7 mouse cellular contexts compared by ENCODE assay signal in genomic region chr8:105900180-105900940, GRCm38 (mm10). TPM values are rescaled to one million over a fixed set of nuclear protein-coding genes. Genes with fewer than 3 reads are reported as not detected.
DNase-seq lines count a peak whose midpoint lies in the region; ATAC-seq lines count a peak whose summit lies in the region.

Gene Pskh1 (plus strand): TSS chr8:105900441.

- peak within 1 kb of the TSS; percentile 98 for H3K4me3 ChIP-seq in embryonic facial prominence, embryonic 11.5 days (ENCODE audit: low read depth, low read length)
- H3K4me3 ChIP-seq in limb, embryonic 10.5 days = peak within 1 kb of the TSS; percentile 77
- H3K4me3 ChIP-seq in midbrain, embryonic 13.5 days (replicated peaks) = peak within 1 kb of the TSS; percentile 92

- H3K27me3 ChIP-seq in embryonic facial prominence, embryonic 11.5 days (ENCODE audit: control insufficient read depth, insufficient read depth, low read length) = no peaks in the 10 kb centered on the region
- no peaks in the 10 kb centered on the region for H3K27me3 ChIP-seq in limb, embryonic 10.5 days (ENCODE audit: low read depth, poor library complexity, severe bottlenecking)
- no peaks in the 10 kb centered on the region for H3K27me3 ChIP-seq in midbrain, embryonic 13.5 days

- H3K9me3 ChIP-seq in embryonic facial prominence, embryonic 11.5 days (replicated peaks; ENCODE audit: control insufficient read depth, low read length) = no peaks in the 10 kb centered on the region
- H3K9me3 ChIP-seq in limb, embryonic 10.5 days (replicated peaks) = no peaks in the 10 kb centered on the region
- H3K9me3 ChIP-seq in midbrain, embryonic 13.5 days = no peaks in the 10 kb centered on the region

- H3K27ac ChIP-seq in embryonic facial prominence, embryonic 11.5 days (replicated peaks; ENCODE audit: low read depth, low read length) = peak within 1 kb of the TSS; percentile 76
- H3K27ac ChIP-seq in limb, embryonic 10.5 days = peak within 1 kb of the TSS; percentile 94
- H3K27ac ChIP-seq in midbrain, embryonic 13.5 days = peak within 1 kb of the TSS; percentile 90

- ATAC-seq in embryonic facial prominence, embryonic 11.5 days (replicated peaks; ENCODE audit: insufficient number of reproducible peaks, low FRiP score, low TSS enrichment, low read depth) = peak; percentile 89
- peak; percentile 97 for ATAC-seq in granulocyte monocyte progenitor cell, adult 5-6 weeks (replicated peaks; ENCODE audit: poor library complexity, severe bottlenecking)
- peak; percentile 95 for ATAC-seq in midbrain, embryonic 13.5 days

- H3K4me2 ChIP-seq in embryonic facial prominence, embryonic 11.5 days (ENCODE audit: low read depth, low read length) = peak within 1 kb of the TSS; percentile 77
- H3K4me2 ChIP-seq in midbrain, embryonic 13.5 days (replicated peaks) = peak within 1 kb of the TSS; percentile 86

- peak; percentile 96 for DNase-seq in adrenal gland, postnatal 14 days
- DNase-seq in embryonic facial prominence, embryonic 11.5 days (ENCODE audit: low spot score) = peak; percentile 94
- DNase-seq in kidney, adult 11 months = peak; percentile 86
- peak; percentile 96 for DNase-seq in limb, embryonic 10.5 days (ENCODE audit: low spot score)
- DNase-seq in spleen, adult 12 weeks (ENCODE audit: low spot score) = peak; percentile 87

- no peaks in the 10 kb centered on the region for H3K4me1 ChIP-seq in embryonic facial prominence, embryonic 11.5 days (ENCODE audit: control insufficient read depth, insufficient read depth, low read length)
- peaks cover 9% of the 10 kb centered on the region for H3K4me1 ChIP-seq in limb, embryonic 10.5 days
- peaks cover 11% of the 10 kb centered on the region for H3K4me1 ChIP-seq in midbrain, embryonic 13.5 days (replicated peaks)

- peak within 1 kb of the TSS; percentile 99 for H3K9ac ChIP-seq in embryonic facial prominence, embryonic 11.5 days (replicated peaks; ENCODE audit: low read length)
- H3K9ac ChIP-seq in midbrain, embryonic 13.5 days (replicated peaks) = peak within 1 kb of the TSS; percentile 99

- no peaks in the 10 kb centered on the region for H3K36me3 ChIP-seq in embryonic facial prominence, embryonic 11.5 days (replicated peaks; ENCODE audit: control insufficient read depth, insufficient read depth, low read depth, low read length)
- no peaks in the 10 kb centered on the region; the same call in 1 of the 2 replicates for H3K36me3 ChIP-seq in limb, embryonic 10.5 days
- H3K36me3 ChIP-seq in midbrain, embryonic 13.5 days = no peaks in the 10 kb centered on the region

- under 1% methylated on average over 59 of the region's 68 CpGs for WGBS in embryonic facial prominence, embryonic 11.5 days
- under 1% methylated on average over 68 of the region's 68 CpGs for WGBS in limb, embryonic 10.5 days
- WGBS in midbrain, embryonic 13.5 days = under 1% methylated on average over 65 of the region's 68 CpGs

RNA-seq across cellular contexts. Expression of gene Pskh1, which starts in this region (rescaled TPM):
- 31.0 and 32.2 TPM in 2 replicates for total RNA-seq in adrenal gland, postnatal 14 days (2021)
- polyA plus RNA-seq in embryonic facial prominence, embryonic 11.5 days (2014; fragmentation: Nextera tagmentation; extraction: Ambion mirVana) = 16.8 and 23.1 TPM in 2 replicates
- total RNA-seq in granulocyte monocyte progenitor cell, adult 5-6 weeks (2014; fragmentation: Nextera tagmentation) = 18.0 and 28.1 TPM in 2 replicates
- 19.7 and 20.6 TPM in 2 replicates for total RNA-seq in granulocyte monocyte progenitor cell, adult 5-6 weeks (2017)
- 34.4 and 45.9 TPM in 2 replicates for polyA plus RNA-seq in limb, embryonic 10.5 days (2016; fragmentation: Nextera tagmentation; extraction: Ambion mirVana)
- 13.5 and 14.7 TPM in 2 replicates for polyA plus RNA-seq in midbrain, embryonic 13.5 days (2015; fragmentation: Nextera tagmentation; extraction: Ambion mirVana)

Comparison
In these comparisons a context has a peak if more than half of its experiments do, and no peak if none do; other contexts are left out.
1. Peak in every context shown above with its lines: DNase-seq, ATAC-seq, H3K4me3 ChIP-seq and H3K27ac ChIP-seq.